Mouse (Mus musculus) forebrain, embryonic 13.5 days (tissue): Measurements from ENCODE around the gene Tigd3. TPM values are rescaled to one million over a fixed set of nuclear protein-coding genes. Genes with fewer than 3 reads are reported as not detected.

Experiments
- ATAC-seq: fragments of 200-750 bp; cut with Nextera tagmentation; 2 replicates; pipeline ENCODE4 v1.8.0; 2017
- H3K27ac ChIP-seq: fragments of 300-500 bp; sonication (generic); 2 replicates; pipeline ENCODE4 v1.5.1; 2015; ENCODE audit warnings: inconsistent platforms, mild to moderate bottlenecking, moderate library complexity
- H3K27me3 ChIP-seq: fragments of 300-500 bp; sonication (generic); 2 replicates; pipeline ENCODE4 v1.6.1; 2015; ENCODE audit warnings: mild to moderate bottlenecking, inconsistent platforms
- H3K36me3 ChIP-seq: fragments of 300-500 bp; sonication (generic); 2 replicates; pipeline ENCODE4 v1.6.1; 2015; ENCODE audit warnings: mild to moderate bottlenecking, inconsistent platforms; ENCODE audit not compliant: poor library complexity, severe bottlenecking
- H3K4me1 ChIP-seq: fragments of 300-500 bp; sonication (generic); 2 replicates; pipeline ENCODE4 v1.6.1; 2015; ENCODE audit warnings: inconsistent platforms
- H3K4me2 ChIP-seq: fragments of 300-500 bp; sonication (generic); 2 replicates; pipeline ENCODE4 v1.6.1; 2015; ENCODE audit warnings: inconsistent platforms, mild to moderate bottlenecking, moderate library complexity
- H3K4me3 ChIP-seq: fragments of 300-500 bp; sonication (generic); 2 replicates; pipeline ENCODE4 v1.5.1; 2015; ENCODE audit warnings: mild to moderate bottlenecking, inconsistent platforms
- H3K9ac ChIP-seq: fragments of 300-500 bp; sonication (generic); 2 replicates; pipeline ENCODE4 v1.6.1; 2015; ENCODE audit warnings: mild to moderate bottlenecking, inconsistent platforms
- H3K9me3 ChIP-seq: fragments of 300-500 bp; sonication (generic); replicated peaks from 2 replicates; pipeline ENCODE4 v1.6.1; 2016; ENCODE audit warnings: inconsistent platforms
- WGBS: fragments of 180-500 bp; shearing (Covaris S2); methylation state at CpG from one replicate; pipeline ENCODE4 v1.1.7; 2015; 5-methylcytosine and 5-hydroxymethylcytosine counted together
- polyA plus RNA-seq: library from polyadenylated mRNA; unstranded; fragments of >200 nt; fragmentation: Nextera tagmentation; extraction: Ambion mirVana; gene quantifications from 2 replicates; pipeline ENCODE4 v1.2.1, GENCODE M21; 2015

Gene Tigd3
- polyA plus RNA-seq: 13.1 and 15.5 TPM in 2 replicates

DNA sequence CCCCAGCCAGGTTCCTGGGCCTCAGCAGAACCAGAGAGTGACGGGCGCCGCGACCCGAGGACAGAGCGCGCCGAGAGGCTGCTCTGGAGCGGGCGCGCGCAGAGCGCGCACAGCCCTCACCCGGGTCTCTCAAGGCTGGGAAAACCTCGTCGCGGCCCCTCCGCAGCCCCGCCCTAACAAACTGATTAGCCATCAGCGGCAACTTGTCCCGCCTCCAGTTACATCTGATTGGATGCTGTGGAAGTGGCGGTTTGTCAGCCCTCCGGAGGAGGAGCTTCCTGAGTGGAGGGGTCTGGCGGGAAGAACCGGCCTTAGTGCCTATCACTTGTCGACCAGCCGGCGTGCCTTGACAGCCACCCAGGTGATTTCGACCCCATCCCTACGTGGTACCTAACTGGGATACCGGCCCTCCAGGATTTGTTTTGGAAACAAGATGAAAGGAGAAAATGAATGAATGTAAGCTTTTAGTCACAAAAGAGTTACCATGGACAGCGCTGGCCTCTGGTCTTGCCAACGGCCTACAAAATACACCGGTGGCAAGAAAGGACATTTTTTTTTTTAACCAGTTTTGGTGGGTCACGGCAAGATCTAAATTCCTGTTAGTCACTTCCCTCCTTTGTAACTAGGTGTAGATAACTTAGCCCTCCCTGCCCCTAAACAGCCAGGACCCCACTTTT is at the start of gene Tigd3:
Tigd3 (minus strand) TSS at position 148 of the 677 bp plus-strand sequence.
- Histone ChIP-seq H3K27me3 (no peaks in the 10 kb centered on the region), H3K36me3 (peaks cover 46% of the 10 kb centered on the region), H3K9ac (peak within 1 kb of the TSS; percentile 88), H3K4me1 (peaks cover 37% of the 10 kb centered on the region), H3K4me3 (peak within 1 kb of the TSS; percentile 64), H3K27ac (peak within 1 kb of the TSS; percentile 57), H3K4me2 (peak within 1 kb of the TSS; percentile 77), H3K9me3 (no peaks in the 10 kb centered on the region)
- WGBS: 5% methylated on average over 36 of the region's 36 CpGs
- ATAC-seq: peak; percentile 97

DNA sequence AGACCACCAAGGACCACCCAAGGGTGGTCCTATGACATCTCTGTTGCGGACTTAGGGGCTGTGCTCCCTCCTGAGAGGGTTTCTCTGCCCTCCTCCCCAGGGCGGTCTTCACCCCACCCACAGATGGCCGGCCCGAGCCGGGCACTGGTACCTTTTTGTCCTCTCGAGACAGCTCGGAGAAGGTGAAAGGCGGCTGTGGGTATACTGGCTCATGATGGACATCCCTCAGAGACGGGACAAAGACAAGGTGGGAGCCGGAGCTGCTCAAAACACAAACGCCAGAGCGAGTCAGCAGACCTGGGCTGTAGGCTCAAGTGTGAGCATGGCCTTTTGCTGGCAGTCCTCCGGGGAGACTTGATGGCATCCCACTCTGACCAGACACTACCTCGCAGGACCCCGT is 49.5 kb upstream of the Tigd3 start:
- Histone ChIP-seq H3K4me2 (no peak overlapping the region), H3K9ac (no peak overlapping the region), H3K4me3 (no peak overlapping the region), H3K9me3 (no peaks in the 10 kb centered on the region), H3K4me1 (peaks cover 11% of the 10 kb centered on the region), H3K36me3 (peaks cover 73% of the 10 kb centered on the region), H3K27me3 (no peaks in the 10 kb centered on the region), H3K27ac (no peak overlapping the region)
- 91% methylated on average over 15 of the region's 15 CpGs for WGBS
- no peak for ATAC-seq

DNA sequence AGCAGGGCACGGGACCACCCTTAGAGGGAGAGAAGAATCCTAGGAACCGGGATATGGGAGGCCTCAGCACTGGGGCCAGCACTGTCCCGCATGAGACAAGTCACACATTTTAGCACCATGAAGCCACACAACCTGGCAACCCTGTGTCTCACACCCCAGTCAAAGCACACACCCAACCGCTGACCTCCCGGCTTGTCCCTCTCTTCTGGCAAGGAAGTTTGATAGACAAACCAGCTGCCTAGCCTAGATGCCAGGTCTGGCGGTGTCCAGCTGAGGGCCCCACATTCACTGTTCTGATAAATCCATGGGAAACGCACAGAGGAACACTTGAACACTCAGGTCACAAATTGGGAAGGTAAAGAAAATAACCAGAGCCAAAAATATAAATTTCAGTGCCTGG is 48.6 kb upstream of the Tigd3 start:
- Histone ChIP-seq H3K9me3 (no peaks in the 10 kb centered on the region), H3K9ac (no peak overlapping the region), H3K36me3 (peaks cover 65% of the 10 kb centered on the region), H3K4me2 (no peak overlapping the region), H3K27me3 (no peaks in the 10 kb centered on the region), H3K27ac (no peak overlapping the region), H3K4me1 (peaks cover 19% of the 10 kb centered on the region), H3K4me3 (no peak overlapping the region)
- 91% methylated on average over 7 of the region's 7 CpGs for WGBS
- no peak for ATAC-seq

DNA sequence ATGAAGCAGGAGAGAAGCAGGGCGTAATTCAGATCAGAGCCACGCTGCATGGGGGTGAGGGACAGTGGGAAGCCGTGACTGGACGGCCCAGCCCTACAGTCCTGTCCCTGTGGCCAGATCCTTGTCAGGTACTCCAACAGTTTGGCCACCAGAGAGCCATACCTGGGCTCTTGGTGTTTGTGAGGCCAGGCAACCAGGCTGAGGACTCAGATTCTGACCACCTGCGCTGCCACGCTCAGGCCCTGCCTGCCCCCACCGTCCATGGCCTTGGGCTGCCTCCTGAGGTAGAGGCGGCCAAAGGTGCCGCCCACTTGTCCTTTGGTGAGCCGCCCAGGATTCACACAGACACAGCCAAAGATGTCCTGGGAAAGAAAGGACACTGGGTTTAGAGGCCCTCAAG is 46.7 kb upstream of the Tigd3 start:
- Histone ChIP-seq H3K36me3 (peaks cover 45% of the 10 kb centered on the region), H3K4me1 (peaks cover 25% of the 10 kb centered on the region), H3K9me3 (no peaks in the 10 kb centered on the region), H3K9ac (no peak overlapping the region), H3K27me3 (no peaks in the 10 kb centered on the region), H3K4me2 (no peak overlapping the region), H3K4me3 (no peak overlapping the region), H3K27ac (peak overlapping the region; percentile 63; the same call in 1 of the 2 replicates)
- WGBS: 90% methylated on average over 10 of the region's 10 CpGs
- ATAC-seq: no peak

DNA sequence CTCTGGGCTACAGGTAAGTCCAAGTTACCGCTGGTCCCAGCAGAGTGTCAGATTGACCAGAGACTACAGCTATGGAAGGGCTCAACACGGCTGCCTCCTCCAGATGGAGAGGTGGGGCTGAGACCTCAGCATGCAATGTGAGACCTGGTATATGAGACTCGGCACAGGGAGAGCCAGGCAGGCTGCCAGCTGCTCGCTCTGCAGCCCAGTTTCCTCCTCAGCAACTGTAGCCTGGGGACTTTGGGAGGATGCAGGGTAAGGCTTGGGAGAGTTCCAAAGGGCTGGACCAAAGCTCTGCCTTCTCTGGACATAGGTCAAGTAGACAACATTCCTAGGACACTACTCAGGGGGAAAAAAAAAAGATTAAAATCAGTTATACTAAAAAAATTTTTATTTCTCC is 46.2 kb upstream of the Tigd3 start:
- H3K4me3 ChIP-seq: no peak overlapping the region
- H3K27ac ChIP-seq: peak overlapping the region; percentile 70
- no peaks in the 10 kb centered on the region for H3K9me3 ChIP-seq
- H3K4me1 ChIP-seq: peaks cover 25% of the 10 kb centered on the region
- no peak overlapping the region for H3K4me2 ChIP-seq
- ATAC-seq: no peak
- H3K9ac ChIP-seq: no peak overlapping the region
- peaks cover 41% of the 10 kb centered on the region for H3K36me3 ChIP-seq
- H3K27me3 ChIP-seq: no peaks in the 10 kb centered on the region
- WGBS: 77% methylated on average over 4 of the region's 4 CpGs

DNA sequence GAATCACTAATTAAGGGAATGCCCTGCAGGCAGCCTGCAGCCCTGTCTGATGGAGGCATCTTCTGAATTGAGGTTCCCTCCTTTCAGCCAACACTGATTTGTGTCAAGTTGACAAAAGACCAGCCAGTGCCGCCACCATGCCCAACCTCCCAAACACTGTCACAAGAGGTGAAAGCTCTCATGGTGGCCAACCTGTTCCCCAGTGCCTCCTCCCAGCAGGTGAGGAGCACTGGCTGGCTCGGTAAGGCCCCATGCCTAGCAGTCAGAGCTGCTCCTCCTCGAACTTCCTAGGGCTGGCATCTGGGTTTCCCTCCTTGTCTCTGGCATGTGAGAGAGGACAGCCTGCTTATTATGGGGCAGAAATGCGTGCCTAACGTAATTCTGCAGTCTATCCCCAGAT is 45.8 kb upstream of the Tigd3 start:
- Histone ChIP-seq H3K4me2 (no peak overlapping the region), H3K9ac (no peak overlapping the region), H3K4me1 (peaks cover 25% of the 10 kb centered on the region), H3K36me3 (peaks cover 37% of the 10 kb centered on the region), H3K9me3 (no peaks in the 10 kb centered on the region), H3K27me3 (no peaks in the 10 kb centered on the region), H3K4me3 (no peak overlapping the region), H3K27ac (peak overlapping the region; percentile 70)
- no peak for ATAC-seq
- 70% methylated on average over 5 of the region's 5 CpGs for WGBS

DNA sequence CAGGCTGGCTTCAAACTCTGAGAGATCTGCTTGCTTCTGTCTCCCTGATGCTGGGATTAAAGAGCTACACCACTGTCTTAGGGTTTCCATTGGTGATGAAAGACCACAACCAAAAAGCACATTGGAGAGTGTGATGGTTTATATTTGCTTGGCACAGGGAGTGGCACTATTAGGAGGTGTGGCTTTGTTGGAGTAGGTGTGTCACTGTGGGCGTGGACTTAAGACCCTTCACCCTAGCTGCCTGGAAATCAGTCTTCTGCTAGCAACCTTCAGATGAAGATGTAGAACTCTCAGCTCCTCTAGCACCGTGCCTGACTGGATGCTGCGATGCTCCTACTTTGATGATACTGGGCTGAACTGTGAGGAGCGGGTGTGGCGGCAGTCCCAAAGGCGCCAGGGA is 44.6 kb upstream of the Tigd3 start:
- Histone ChIP-seq H3K4me3 (no peak overlapping the region), H3K4me1 (peaks cover 25% of the 10 kb centered on the region), H3K9ac (no peak overlapping the region), H3K36me3 (peaks cover 33% of the 10 kb centered on the region), H3K27me3 (no peaks in the 10 kb centered on the region), H3K27ac (no peak overlapping the region), H3K4me2 (no peak overlapping the region), H3K9me3 (no peaks in the 10 kb centered on the region)
- 89% methylated on average over 6 of the region's 6 CpGs for WGBS
- no peak for ATAC-seq

DNA sequence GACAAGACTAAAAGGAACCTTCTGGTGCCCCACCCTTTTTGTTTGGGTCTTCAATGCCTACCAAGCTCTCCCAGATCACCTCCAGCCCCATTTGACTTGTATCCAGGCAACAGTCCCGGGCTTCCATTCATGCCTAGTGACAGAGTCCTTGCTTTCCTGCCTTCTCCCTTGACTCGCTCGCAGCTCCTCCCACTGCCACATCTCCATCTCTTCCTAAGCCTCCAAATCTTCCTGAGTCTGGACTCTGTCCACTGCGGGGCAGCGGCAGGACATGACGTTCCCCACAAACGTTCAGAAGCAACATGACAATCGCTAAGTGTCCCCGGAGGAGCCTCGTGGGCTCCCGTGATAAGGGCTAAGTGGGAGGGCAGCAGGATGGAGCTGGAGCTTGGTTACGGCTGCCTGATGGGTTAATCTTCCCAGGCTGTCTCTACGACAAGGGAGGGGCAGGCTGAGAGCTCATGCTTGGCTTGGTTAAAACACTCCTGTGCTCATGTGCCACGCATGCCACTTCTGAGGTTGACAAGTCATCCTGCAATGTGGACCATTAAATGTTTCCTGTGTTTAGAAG is 44.0 kb upstream of the Tigd3 start:
- ATAC-seq: no peak
- H3K27me3 ChIP-seq: no peaks in the 10 kb centered on the region
- H3K9me3 ChIP-seq: no peaks in the 10 kb centered on the region
- peak overlapping the region; percentile 4; the same call in 1 of the 2 replicates for H3K27ac ChIP-seq
- no peak overlapping the region for H3K9ac ChIP-seq
- peak overlapping the region; percentile 15; the same call in 1 of the 2 replicates for H3K4me2 ChIP-seq
- 36% methylated on average over 14 of the region's 14 CpGs for WGBS
- H3K4me3 ChIP-seq: no peak overlapping the region
- H3K4me1 ChIP-seq: peaks cover 25% of the 10 kb centered on the region
- H3K36me3 ChIP-seq: peaks cover 27% of the 10 kb centered on the region

DNA sequence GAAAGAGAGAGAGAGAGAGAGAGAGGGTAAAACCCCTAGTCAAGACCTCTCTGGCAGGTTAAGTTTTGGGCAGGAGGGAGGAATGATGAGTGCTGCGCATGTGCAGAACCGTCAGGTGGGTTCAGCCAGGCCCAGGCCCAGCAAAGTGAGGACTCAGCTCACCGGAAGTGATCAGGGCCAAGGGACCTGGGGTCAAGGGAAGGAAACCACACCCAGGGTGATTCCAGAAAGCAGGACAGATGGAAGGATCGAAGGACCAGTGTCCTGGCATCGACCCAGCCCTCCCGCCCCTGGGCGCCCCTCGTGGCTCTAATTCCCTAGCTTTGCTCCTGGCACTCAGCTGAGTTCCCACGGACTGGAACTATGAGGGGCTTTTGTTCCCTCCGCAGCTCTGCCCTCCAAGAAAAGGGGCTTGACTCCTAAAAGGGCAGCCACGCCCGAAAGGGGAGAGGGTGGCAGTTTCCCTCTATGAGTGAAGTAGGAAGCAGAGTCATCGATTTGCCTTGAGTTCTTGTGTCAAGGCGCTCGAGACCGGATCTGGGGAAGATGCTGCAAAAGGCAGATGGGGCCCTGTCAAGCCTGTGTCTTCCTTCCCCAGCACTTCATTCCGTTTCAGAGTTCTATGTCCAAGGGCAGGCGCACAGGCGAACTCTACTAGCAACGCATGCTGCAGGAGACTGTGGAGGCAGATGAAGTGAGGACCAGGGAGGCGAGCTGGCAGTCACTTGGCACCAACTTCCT is 43.3 kb upstream of the Tigd3 start:
- no peak overlapping the region for H3K4me3 ChIP-seq
- no peak overlapping the region for H3K9ac ChIP-seq
- no peak for ATAC-seq
- no peaks in the 10 kb centered on the region for H3K9me3 ChIP-seq
- H3K27ac ChIP-seq: no peak overlapping the region; the same call in 1 of the 2 replicates
- H3K4me1 ChIP-seq: peaks cover 25% of the 10 kb centered on the region
- peaks cover 21% of the 10 kb centered on the region for H3K36me3 ChIP-seq
- H3K4me2 ChIP-seq: no peak overlapping the region
- H3K27me3 ChIP-seq: no peaks in the 10 kb centered on the region
- WGBS: 67% methylated on average over 21 of the region's 21 CpGs

DNA sequence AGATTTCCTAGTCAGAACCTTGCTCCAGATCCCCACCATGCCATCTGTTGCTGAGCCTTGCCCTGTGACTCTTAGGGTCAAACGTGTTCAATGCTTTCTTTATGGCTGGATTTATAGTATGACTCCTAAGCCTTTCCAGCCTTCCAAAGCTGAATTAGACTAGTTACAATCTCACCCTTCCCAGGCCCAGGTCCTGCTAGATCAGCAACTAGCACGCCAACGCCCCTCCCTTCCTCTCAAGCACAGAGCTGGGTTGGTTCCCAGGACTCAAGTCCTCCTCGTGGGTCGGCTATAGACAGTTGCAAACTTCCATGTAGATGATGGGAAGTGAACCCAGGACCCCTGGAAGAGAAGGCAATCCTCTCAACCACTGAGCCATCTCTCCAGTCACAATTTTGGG is 41.7 kb upstream of the Tigd3 start:
- no peak overlapping the region for H3K4me2 ChIP-seq
- H3K27ac ChIP-seq: no peak overlapping the region
- H3K4me3 ChIP-seq: no peak overlapping the region
- 87% methylated on average over 5 of the region's 5 CpGs for WGBS
- no peak overlapping the region for H3K9ac ChIP-seq
- no peak for ATAC-seq
- H3K9me3 ChIP-seq: no peaks in the 10 kb centered on the region
- H3K36me3 ChIP-seq: peaks cover 12% of the 10 kb centered on the region
- no peaks in the 10 kb centered on the region for H3K27me3 ChIP-seq
- H3K4me1 ChIP-seq: peaks cover 25% of the 10 kb centered on the region

DNA sequence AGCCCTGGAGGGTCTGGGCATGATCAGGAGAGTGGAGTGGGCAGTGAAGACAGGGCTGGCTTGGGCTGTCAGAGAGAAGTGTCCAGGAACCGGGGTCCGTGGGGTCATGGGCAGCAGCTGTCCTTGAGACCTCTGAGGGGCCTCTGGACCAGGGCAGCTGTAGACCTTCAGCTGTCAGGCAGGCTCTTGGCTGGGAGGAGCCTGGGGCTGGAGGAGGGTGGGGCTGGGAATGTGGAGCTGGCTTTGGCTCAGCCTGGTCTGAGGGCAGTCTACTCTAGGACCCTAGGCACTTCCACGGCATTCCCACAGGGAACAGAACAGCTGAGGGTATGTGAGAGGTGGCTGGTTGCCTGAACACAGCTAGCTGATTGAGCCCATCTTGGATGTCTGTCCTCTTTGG is 41.3 kb upstream of the Tigd3 start:
- H3K9me3 ChIP-seq: no peaks in the 10 kb centered on the region
- ATAC-seq: no peak
- H3K36me3 ChIP-seq: peaks cover 9% of the 10 kb centered on the region
- H3K9ac ChIP-seq: no peak overlapping the region
- H3K4me2 ChIP-seq: no peak overlapping the region
- no peaks in the 10 kb centered on the region for H3K27me3 ChIP-seq
- H3K27ac ChIP-seq: no peak overlapping the region
- no peak overlapping the region for H3K4me3 ChIP-seq
- 76% methylated on average over 3 of the region's 3 CpGs for WGBS
- peaks cover 24% of the 10 kb centered on the region for H3K4me1 ChIP-seq
